Mouse (Mus musculus): ENCODE results near the gene Thada. TPM values are rescaled to one million over a fixed set of nuclear protein-coding genes. Genes with fewer than 3 reads are reported as not detected.
"Not testable (repeated sequence)": the region's sequence is repeated elsewhere in the genome, so short reads cannot be mapped to it uniquely, and the experiment has no call there.

The Thada gene
- polyA plus RNA-seq, 1 experiment from 2014 or later: 10.8 TPM

- H3K27ac ChIP-seq (ENCODE audit: low read depth): peak overlapping the region; percentile 97
- peak overlapping the region; percentile 75 for H3K4me3 ChIP-seq (ENCODE audit: low read depth, low read length)
- peak; percentile 85 for ATAC-seq (replicated peaks; ENCODE audit: low FRiP score, low TSS enrichment, low read depth)
These were observed 277.5 kb downstream of the Thada start for GRCm38 (mm10) chr17:84188374-84188961.

GRCm38 (mm10) chr17:84187727-84188373 lies 278.2 kb downstream of the Thada start, which contains the start of gene Zfp36l2:
Gene Zfp36l2, minus strand, starts transcription at chr17:84187947.
- DNase-seq (ENCODE audit: low spot score) (peak; percentile 94), ATAC-seq (replicated peaks; ENCODE audit: low FRiP score, low TSS enrichment, low read depth) (peak; percentile 89)

More at GRCm38 (mm10) chr17:84188374-84188961, 277.5 kb downstream of the Thada start:
- H3K4me1 ChIP-seq (replicated peaks; ENCODE audit: control insufficient read depth, insufficient read depth, low read length): peaks cover 10% of the 10 kb centered on the region
- no peaks in the 10 kb centered on the region for H3K27me3 ChIP-seq (replicated peaks; ENCODE audit: control insufficient read depth, insufficient read depth, low read length)
- H3K4me2 ChIP-seq (ENCODE audit: low read length): peak overlapping the region; percentile 61
- peak overlapping the region; percentile 60 for H3K9ac ChIP-seq (ENCODE audit: low read length)
- peak; percentile 94 for DNase-seq (ENCODE audit: low spot score)
- 2% methylated on average over 38 of the region's 38 CpGs for WGBS
- H3K36me3 ChIP-seq (ENCODE audit: control insufficient read depth, insufficient read depth, low read length): peaks cover 42% of the 10 kb centered on the region
- H3K9me3 ChIP-seq (ENCODE audit: control insufficient read depth, low read length): no peaks in the 10 kb centered on the region

GRCm38 (mm10) chr17:84187264-84187663 lies 278.7 kb downstream of the Thada start:
- H3K9ac ChIP-seq (ENCODE audit: low read length): peak overlapping the region; percentile 98
- not testable (repeated sequence) for H3K9me3 ChIP-seq (ENCODE audit: control insufficient read depth, low read length); DNase-seq (ENCODE audit: low spot score); H3K27me3 ChIP-seq (replicated peaks; ENCODE audit: control insufficient read depth, insufficient read depth, low read length)
- peak overlapping the region; percentile 77 for H3K4me3 ChIP-seq (ENCODE audit: low read depth, low read length)
- H3K4me2 ChIP-seq (ENCODE audit: low read length): peak overlapping the region; percentile 61
- H3K36me3 ChIP-seq (ENCODE audit: control insufficient read depth, insufficient read depth, low read length): peaks cover 30% of the 10 kb centered on the region
- ATAC-seq (replicated peaks; ENCODE audit: low FRiP score, low TSS enrichment, low read depth): peak; percentile 25
- WGBS: under 1% methylated on average over 9 of the region's 37 CpGs
- peak overlapping the region; percentile 97 for H3K27ac ChIP-seq (ENCODE audit: low read depth)
- H3K4me1 ChIP-seq (replicated peaks; ENCODE audit: control insufficient read depth, insufficient read depth, low read length): peaks cover 22% of the 10 kb centered on the region

More at GRCm38 (mm10) chr17:84187727-84188373, 278.2 kb downstream of the Thada start, which contains the start of gene Zfp36l2:
- Histone ChIP-seq H3K4me2 (ENCODE audit: low read length) (peak within 1 kb of the TSS; percentile 61), H3K27me3 (replicated peaks; ENCODE audit: control insufficient read depth, insufficient read depth, low read length) (no peaks in the 10 kb centered on the region), H3K4me1 (replicated peaks; ENCODE audit: control insufficient read depth, insufficient read depth, low read length) (peaks cover 16% of the 10 kb centered on the region), H3K27ac (ENCODE audit: low read depth) (peak within 1 kb of the TSS; percentile 97), H3K4me3 (ENCODE audit: low read depth, low read length) (peak within 1 kb of the TSS; percentile 77), H3K9me3 (ENCODE audit: control insufficient read depth, low read length) (no peaks in the 10 kb centered on the region), H3K36me3 (ENCODE audit: control insufficient read depth, insufficient read depth, low read length) (peaks cover 36% of the 10 kb centered on the region), H3K9ac (ENCODE audit: low read length) (peak within 1 kb of the TSS; percentile 98)
- WGBS: under 1% methylated on average over 63 of the region's 76 CpGs

DNA sequence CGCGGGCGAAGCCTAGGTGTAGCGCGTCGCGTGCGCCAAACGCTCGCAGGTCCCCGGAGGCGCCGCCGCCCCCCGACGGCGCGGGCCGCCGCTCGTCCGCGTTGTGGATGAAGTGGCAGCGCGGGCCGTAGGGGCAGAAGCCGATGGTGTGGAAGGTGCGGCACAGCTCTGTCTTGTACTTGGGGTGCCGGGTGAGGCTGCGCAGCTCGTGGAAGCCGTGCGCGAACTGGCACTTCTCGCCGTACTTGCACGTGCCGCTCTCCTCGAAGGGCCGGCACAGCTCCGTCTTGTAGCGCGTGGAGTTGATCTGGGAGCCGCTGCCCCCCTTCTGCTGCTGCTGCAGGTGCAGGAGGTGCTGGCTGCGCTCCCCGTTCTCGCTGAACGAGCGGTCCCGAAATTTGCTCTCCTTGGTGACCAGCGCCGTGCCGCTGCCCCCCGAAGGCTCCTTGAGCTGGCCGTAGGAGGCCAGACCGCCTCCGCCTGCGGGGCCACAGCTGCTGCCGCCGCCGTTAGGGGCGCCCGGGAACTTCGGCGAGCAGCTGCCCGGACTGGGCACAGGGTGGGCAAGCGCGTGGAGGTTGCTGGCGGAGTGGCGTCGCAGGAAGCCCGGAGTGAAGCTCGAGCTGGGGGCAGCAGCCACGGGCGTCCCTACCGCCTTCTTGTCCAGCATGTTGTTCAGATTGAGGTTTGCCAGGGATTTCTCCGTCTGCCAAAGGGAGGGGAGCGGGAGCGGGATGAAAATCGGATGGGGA lies 279.4 kb downstream of the Thada start:
- Histone ChIP-seq H3K4me2 (ENCODE audit: low read length) (peak overlapping the region; percentile 61), H3K4me1 (replicated peaks; ENCODE audit: control insufficient read depth, insufficient read depth, low read length) (peaks cover 28% of the 10 kb centered on the region), H3K27me3 (replicated peaks; ENCODE audit: control insufficient read depth, insufficient read depth, low read length) (no peaks in the 10 kb centered on the region), H3K27ac (ENCODE audit: low read depth) (peak overlapping the region; percentile 97), H3K36me3 (ENCODE audit: control insufficient read depth, insufficient read depth, low read length) (peaks cover 27% of the 10 kb centered on the region), H3K9me3 (ENCODE audit: control insufficient read depth, low read length) (no peaks in the 10 kb centered on the region), H3K9ac (ENCODE audit: low read length) (peak overlapping the region; percentile 98), H3K4me3 (ENCODE audit: low read depth, low read length) (peak overlapping the region; percentile 77)
- under 1% methylated on average over 75 of the region's 80 CpGs for WGBS
- ATAC-seq (replicated peaks; ENCODE audit: low FRiP score, low TSS enrichment, low read depth) (no peak), DNase-seq (ENCODE audit: low spot score) (peak; percentile 89)

DNA sequence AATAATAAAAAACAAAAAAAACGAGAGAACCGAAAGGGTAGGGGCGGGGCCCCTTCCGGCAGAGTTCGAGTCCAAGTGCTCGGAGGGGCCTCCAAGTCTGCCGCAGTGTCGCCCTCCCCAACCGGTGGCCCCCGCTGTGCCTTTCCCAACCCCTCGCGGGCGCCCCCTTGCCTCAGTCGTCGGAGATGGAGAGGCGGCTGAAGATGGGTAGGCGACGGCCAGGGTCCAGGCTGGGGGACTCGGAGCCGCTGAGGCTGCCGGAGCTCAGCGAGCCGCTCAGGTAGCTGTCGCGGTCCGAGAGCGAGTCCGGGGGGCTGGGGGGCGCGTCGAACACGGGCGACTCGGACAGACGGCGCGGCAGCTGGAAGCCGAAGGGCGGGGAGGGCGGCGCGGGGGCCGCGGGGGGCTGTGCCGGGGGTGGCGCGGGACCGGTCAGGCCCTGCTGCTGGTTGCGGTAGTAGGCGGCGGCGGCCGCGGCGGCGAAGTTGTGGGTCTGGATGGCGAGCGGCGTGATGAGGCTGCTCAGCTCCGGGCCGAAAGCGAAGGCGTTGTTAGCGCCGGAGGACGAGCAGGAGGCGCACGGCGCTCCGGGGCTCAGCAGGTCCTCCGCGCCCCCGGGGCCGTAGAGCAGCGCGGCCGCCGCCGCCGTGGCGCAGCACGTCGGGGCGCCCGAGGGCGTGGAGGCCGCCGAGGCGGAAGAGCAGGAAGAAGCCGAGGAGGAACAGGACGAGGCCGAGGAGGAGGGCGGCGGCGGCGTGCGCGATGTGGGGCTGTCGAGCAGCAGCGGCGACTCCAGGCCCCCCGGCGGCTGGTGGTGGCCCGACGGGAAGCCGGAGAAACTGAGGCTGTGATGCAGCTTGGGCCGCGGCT lies 280.2 kb downstream of the Thada start:
- WGBS: under 1% methylated on average over 97 of the region's 108 CpGs
- Histone ChIP-seq H3K4me1 (replicated peaks; ENCODE audit: control insufficient read depth, insufficient read depth, low read length) (peaks cover 36% of the 10 kb centered on the region), H3K27ac (ENCODE audit: low read depth) (peak overlapping the region; percentile 97)

GRCm38 (mm10) chr17:84185011-84185411 lies 281.0 kb downstream of the Thada start:
- Histone ChIP-seq H3K4me1 (replicated peaks; ENCODE audit: control insufficient read depth, insufficient read depth, low read length) (peaks cover 41% of the 10 kb centered on the region), H3K9ac (ENCODE audit: low read length) (peak overlapping the region; percentile 98), H3K36me3 (ENCODE audit: control insufficient read depth, insufficient read depth, low read length) (peaks cover 21% of the 10 kb centered on the region), H3K27me3 (replicated peaks; ENCODE audit: control insufficient read depth, insufficient read depth, low read length) (no peaks in the 10 kb centered on the region), H3K4me3 (ENCODE audit: low read depth, low read length) (peak overlapping the region; percentile 77), H3K27ac (ENCODE audit: low read depth) (peak overlapping the region; percentile 97), H3K9me3 (ENCODE audit: control insufficient read depth, low read length) (no peaks in the 10 kb centered on the region), H3K4me2 (ENCODE audit: low read length) (peak overlapping the region; percentile 61)
- no peak for ATAC-seq (replicated peaks; ENCODE audit: low FRiP score, low TSS enrichment, low read depth)
- under 1% methylated on average over 7 of the region's 7 CpGs for WGBS
- peak; percentile 79 for DNase-seq (ENCODE audit: low spot score)

More for the DNA sequence above, 280.2 kb downstream of the Thada start:
- peak overlapping the region; percentile 61 for H3K4me2 ChIP-seq (ENCODE audit: low read length)
- no peak for ATAC-seq (replicated peaks; ENCODE audit: low FRiP score, low TSS enrichment, low read depth)
- no peaks in the 10 kb centered on the region for H3K27me3 ChIP-seq (replicated peaks; ENCODE audit: control insufficient read depth, insufficient read depth, low read length)
- H3K36me3 ChIP-seq (ENCODE audit: control insufficient read depth, insufficient read depth, low read length): peaks cover 25% of the 10 kb centered on the region
- no peaks in the 10 kb centered on the region for H3K9me3 ChIP-seq (ENCODE audit: control insufficient read depth, low read length)
- peak overlapping the region; percentile 77 for H3K4me3 ChIP-seq (ENCODE audit: low read depth, low read length)
- peak overlapping the region; percentile 98 for H3K9ac ChIP-seq (ENCODE audit: low read length)
- DNase-seq (ENCODE audit: low spot score): peak; percentile 86

DNA sequence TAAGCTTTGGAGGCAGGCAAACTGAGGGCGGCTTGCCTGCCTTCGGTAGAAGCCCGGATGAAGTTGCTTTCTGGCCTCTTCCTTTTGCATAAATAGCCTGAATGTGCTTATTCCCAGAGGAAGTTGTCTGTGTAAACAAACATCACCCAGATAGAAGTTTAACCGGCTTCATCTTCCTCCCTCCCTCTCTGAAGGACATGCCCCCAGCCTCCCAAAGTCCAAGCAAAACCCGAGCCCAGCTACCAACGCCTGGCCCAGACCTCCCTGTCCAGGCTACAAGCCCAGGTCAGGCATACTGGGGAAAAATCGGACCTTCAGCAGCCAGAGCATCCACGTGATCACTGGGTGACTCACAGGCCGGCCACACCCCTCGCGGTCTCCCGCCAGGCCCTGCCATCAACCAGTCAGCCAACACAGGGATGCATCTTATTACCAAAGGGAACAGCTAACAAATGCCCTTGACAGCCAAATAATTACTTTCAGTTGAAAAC lies 282.7 kb downstream of the Thada start:
- Histone ChIP-seq H3K27ac (ENCODE audit: low read depth) (peak overlapping the region; percentile 85), H3K36me3 (ENCODE audit: control insufficient read depth, insufficient read depth, low read length) (peaks cover 21% of the 10 kb centered on the region), H3K9me3 (ENCODE audit: control insufficient read depth, low read length) (no peaks in the 10 kb centered on the region), H3K4me2 (ENCODE audit: low read length) (peak overlapping the region; percentile 54), H3K9ac (ENCODE audit: low read length) (peak overlapping the region; percentile 45), H3K4me1 (replicated peaks; ENCODE audit: control insufficient read depth, insufficient read depth, low read length) (peaks cover 38% of the 10 kb centered on the region), H3K27me3 (replicated peaks; ENCODE audit: control insufficient read depth, insufficient read depth, low read length) (no peaks in the 10 kb centered on the region), H3K4me3 (ENCODE audit: low read depth, low read length) (peak overlapping the region; percentile 33)
- ATAC-seq (replicated peaks; ENCODE audit: low FRiP score, low TSS enrichment, low read depth) (no peak), DNase-seq (ENCODE audit: low spot score) (peak; percentile 85)
- WGBS: 0% methylated on average over 12 of the region's 12 CpGs

All from intestine, embryonic 14.5 days (tissue).